Mouse (Mus musculus) frontal cortex, postnatal 14 days (tissue): Measurements from ENCODE around the gene Sgf29.

Source experiments
- DNase-seq, 2 experiments: peaks; one replicate each; pipeline ENCODE4 v3.0.0; 2022; ENCODE audit warnings: low spot score in 2 of 2

Sgf29 gene

DNA sequence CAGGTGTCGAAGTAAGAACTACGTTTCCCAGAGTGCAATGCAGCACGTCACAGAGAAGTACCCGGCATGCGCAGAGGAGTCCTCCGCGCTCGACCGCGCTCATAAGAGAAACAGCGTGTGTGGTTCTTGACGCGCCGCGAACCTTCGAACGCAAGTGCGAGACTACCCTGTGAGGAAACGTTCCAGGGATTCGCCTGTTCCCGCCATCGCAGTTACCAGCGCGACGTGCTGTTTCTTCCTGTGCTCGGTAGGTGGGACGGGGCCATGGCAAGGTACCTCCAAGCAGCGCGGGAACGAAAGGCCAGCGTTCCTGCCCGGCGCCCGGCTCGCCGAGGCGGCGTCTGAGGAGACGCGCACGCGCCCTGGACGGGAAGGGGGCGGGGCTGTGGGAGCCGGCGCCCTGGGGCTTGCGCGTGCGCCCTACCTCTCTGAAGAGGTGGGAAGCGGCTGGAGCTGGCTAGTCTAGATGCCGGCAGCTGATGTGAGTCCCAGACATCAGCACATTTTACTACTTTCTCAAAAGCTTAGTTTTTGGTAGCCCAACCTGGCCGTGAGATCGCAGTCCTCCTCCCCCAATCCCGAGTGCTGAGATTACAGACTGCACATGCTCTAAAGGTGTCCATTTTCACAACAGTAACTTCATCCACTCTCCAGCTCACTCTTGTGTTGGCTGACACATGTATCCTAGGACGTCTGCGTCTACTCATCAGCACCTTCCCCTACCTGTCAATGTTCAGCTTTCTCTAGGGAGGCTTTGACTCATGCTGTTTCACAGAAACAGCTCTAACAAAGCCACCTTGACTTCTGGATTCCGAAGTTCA is at the start of gene Sgf29:
Gene Sgf29, plus strand, starts transcription at position 79 of the 821 bp plus-strand sequence.
- peak; percentile 87 to 90 for DNase-seq

GRCm38 (mm10) chr7:126601896-126602295 is 47.2 kb upstream of the Sgf29 start:
- DNase-seq = no peak

DNA sequence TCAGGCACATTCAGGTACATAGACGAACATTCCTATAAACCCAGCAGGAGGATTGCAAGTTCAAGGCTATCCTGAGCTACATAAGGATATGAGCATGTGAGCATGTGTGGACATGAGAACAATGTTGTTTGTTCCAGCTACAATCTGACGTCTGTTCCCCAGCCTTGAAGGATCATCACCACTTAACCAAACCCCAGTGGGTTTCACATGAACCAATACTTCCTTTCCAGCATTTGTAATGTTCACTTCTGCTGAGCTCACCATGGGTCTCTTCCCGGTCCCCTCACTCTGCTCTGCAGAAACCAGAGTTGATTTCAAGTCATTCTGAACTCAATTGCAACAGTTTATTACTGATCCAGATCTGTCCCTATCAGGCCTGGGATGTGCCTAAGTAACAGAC is 46.5 kb upstream of the Sgf29 start:
- DNase-seq = no peak

DNA sequence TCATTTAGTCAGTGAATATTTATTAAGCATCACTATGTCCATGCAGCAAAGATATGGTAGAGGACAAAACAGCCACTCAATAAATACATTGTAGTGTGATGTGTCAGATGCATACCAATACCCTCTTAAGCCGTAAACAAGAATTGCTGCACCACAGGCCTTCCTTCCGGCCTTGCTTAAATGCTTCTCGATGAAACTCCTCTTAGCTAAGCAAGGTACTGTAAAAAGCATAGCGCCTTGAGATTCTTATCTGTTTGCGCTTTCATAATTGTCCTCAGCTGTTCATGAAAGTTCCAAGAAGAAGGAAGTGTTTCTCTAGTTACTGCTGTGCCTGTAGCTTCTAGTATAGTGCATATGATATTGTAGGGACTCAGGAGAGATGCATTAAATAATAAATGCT is 42.5 kb upstream of the Sgf29 start:
- DNase-seq = no peak

DNA sequence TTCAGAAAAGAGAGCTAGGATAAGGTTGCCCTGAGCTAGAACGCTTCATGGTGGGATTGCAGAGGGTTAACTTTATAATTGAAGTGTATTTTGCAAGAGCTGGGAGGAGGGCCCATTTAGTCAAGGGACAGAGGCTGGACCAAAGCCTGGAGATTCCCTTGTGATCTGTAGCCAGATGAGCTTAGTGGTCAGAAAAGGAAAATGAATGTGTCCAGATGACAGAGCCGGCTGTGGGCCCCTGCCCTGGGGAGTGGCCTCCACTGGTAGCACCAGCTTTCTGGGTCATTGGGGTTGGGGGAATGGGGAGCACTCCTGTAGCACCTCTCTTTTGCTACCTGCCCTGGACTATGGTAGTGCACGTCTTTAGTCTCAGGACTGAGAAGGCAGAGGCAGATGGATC is 42.0 kb upstream of the Sgf29 start:
- no peak for DNase-seq

DNA sequence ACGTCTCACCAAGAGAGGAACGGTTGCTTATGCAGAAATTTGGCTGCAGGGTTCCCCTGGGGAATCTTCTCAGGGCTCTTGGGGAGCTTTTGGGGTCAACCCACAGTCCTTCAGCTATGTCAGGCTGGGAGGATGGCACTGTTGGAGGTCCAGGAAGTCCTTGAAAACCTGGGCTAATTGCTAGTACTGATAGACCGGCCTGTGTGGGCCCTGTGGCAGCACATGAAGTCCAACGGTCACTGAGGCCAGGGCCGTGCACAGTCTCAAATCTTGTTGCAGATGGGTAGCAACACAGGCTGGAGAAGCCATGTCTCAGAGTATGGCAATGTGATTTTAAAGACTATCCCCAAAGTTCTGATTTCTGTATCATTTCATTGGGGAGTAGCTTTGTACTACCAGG is 41.3 kb upstream of the Sgf29 start:
- DNase-seq = no peak

- DNase-seq = no peak
These were observed 36.4 kb upstream of the Sgf29 start for GRCm38 (mm10) chr7:126612736-126613135.

GRCm38 (mm10) chr7:126616707-126617106 is 32.4 kb upstream of the Sgf29 start:
- no peak for DNase-seq

DNA sequence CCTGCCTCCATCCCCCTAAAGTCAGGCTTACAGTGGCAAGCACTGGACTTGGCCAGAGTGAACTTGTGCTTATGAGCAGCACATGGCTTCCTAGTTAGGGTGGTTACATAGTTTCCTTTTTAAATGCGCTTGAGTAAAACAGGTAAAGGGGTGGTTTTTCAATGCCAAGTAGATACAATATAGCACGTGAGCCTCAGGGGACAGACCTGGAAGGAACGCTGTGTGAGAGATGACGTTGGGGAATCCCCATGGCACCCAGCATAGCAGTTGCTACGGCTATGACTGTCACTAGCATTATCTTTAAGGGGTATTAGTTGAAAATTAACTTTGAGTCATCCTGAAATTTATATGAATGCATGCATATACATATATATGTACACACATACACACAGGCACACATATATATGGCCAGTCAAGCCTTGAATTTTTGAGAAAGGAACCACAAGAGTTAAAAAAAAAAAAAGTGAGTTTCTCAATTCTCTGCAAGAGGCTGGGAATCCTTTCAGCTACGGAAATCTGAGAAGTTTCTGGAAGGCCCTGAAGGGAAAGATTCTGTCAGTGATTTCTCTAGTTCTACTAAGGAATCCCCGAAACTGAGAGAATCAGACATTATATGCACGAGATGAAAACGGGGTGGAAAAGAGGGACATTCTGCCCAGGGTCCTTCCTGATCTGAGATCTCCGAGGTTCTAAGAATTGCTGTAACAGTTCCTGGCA is 29.4 kb upstream of the Sgf29 start:
- no peak for DNase-seq

DNA sequence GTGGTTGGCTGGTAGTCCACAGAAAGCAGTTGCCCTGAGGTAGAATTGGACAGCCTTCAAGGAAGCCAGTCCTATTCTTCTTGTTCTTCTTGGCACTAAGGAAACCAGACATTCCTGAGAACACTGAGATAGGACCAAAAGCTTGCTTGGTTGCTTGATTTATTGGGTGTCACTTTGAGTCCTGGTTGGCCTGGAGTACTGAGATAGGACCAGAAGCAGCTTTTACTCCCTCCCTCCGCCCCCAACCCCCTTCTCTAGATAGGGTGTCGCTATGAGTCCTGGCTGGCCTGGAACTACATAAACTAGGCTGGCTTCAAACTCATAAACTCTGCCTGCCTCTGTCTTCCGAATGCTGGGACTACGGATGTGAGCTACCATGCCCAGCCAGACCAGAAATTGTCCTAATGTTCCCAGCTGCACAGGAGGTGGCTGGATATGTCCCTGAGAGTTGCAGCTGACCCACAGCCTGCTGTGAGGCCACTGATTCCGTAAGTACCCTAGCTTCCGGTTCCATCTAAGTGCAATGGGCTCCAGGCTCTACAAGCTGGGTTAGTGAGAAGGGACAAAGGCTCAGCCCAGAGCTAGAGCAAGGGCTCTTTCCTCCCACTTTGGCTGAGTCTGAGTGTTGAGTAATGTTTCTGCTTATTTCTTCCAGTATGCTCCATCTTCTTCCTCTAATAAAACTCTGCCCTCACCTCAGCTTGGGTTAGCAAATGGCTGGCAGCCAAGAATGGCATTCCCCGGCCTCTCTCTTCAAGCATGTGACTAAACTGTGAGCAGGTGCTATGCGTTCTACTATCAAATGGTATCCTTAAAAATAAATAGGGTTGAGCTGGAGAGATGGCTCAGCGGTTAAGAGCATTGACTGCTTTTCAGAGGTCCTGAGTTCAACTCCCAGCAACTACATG is 27.4 kb upstream of the Sgf29 start:
- no peak for DNase-seq

DNA sequence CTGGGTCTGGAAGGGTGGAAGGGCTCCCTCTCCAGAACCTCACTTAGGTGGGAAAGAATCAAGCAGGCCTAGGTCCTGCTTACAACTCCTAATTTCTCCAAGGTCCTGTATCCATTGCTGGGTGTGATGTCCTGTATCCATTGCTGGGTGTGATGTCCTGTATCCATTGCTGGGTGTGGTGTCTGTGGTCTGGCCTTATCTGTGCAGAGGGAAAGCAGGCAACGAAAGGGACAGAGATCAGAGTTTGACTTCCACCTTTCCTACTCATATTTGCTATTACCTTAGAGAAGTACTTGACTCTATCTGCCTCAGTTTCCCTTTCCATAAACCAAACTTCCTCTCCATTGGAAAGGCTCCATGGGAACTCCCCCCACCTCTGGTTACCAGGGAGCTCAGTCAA is 25.7 kb upstream of the Sgf29 start:
- no peak for DNase-seq

DNA sequence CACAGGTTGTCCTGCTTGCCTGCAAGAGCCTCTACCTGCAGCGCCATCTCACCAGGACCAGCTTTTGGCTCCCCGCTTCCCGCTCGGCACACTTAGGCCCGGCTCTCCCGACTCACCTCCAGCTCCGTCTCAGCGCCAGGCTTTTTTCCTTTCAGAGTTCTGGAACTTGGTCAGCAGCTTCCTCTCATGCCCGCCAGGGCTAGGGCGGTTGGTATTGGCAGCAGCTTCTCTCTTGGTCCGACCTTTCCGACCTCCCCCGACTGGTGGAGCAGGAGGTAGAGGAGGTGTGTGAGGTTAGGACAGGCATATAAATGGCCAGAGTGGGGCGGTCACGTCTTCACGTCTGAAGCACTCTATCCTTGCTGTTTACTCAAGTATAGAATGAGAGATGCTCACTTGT is 24.3 kb upstream of the Sgf29 start:
- DNase-seq = no peak

GRCm38 (mm10) chr7:126625369-126625768 is 23.7 kb upstream of the Sgf29 start:
- DNase-seq = peak; percentile 22 to 39

DNA sequence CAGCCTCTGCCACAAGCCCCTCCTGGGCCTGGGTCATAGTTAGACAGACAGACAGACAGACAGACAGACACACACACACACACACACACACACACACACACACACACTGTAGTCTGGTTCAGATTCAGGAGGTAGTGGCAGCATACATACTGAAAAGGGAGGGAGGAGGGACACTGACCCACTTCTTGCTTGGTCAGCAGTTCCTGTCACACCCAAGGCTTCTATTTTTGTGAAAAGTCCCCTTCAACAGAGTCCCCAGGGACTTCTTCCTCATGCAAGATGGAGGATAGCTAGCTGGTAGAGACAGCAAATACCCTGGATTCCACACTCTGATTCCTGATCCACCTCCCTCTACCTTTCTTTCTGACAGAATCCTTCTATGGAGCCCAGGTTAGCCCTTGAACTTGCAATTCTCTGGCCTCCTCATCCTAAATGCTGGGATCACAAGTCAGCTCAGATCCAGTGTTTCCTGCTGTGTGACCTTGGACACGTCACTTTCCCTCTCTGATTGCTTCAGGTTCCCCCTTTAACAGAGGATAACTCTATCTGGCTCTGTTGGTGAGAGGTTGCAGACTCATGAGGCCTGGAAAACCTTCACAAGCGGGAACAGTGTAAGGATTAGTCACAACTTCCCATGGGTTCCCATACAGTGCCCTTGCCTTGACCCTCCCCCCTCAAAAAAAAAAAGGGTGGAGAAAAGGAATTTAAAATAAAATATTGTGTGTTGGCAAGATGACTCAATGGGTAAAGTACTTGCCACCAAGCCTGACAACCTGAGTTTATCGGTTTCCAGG is 23.1 kb upstream of the Sgf29 start:
- DNase-seq = no peak

GRCm38 (mm10) chr7:126628111-126628510 is 21.0 kb upstream of the Sgf29 start:
- DNase-seq = no peak

- DNase-seq = no peak
These were observed 19.2 kb upstream of the Sgf29 start for GRCm38 (mm10) chr7:126629915-126630314.

- no peak for DNase-seq
These were observed 18.1 kb upstream of the Sgf29 start, which contains the start of gene Nupr1 for GRCm38 (mm10) chr7:126630824-126631518. Gene Nupr1 (minus strand): TSS chr7:126630861.

DNA sequence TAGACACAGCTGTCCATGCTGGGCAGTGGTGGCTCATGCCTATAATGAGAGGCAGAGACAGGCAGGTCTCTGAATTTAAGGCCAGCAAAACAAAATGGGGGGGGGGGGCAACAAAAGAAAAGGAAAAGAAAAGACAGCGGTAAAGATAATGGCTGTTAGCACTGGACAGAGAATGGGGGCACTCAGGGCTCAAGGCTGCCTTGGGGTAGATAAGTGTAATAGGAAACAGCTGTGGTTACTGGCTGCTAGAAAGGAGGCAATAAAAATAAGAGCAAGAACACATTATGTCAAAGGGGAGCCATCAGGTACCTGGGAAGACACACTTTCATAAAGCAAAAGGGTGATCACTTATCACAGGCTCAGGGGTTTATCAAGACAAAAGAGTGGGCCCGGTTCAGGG is 16.6 kb upstream of the Sgf29 start:
- no peak for DNase-seq

GRCm38 (mm10) chr7:126635375-126635774 is 13.7 kb upstream of the Sgf29 start:
- DNase-seq = no peak

DNA sequence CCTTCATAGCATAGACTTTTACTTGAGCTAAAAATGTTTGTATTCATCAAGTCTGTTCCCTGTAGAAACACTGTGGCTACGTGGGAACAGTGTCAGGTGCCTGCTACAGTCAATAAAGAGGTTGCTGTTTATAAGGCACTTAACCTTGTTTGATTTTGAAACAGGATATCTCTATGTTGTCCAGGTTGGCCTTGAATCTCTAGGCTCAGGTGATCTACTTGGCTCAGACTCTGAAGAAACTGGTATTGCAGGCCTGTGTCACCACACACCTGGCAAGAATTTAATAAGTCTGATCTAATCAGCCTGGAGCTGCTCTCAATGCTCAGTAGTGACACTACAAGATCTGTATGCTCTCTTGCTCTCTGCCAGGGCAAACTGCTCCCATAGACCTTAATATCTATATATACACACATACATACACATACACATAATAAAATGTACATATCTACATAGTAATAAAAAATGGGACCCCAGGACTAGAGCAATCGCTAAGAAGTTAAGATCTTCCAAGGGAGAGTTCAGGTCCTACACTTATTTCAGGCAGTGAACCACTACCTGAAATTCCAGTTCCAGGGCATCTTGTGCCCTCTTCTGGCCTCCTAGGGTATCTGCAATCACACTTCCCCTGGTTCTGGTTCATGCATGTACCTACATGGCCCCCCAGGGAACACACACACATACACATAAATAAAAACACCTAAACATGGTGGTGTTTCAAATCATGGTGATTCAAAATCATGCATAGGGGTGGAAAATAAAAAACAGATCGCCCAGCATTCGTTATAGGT is 12.2 kb upstream of the Sgf29 start:
- peak in 1 of 2 experiments; percentile 17 for DNase-seq
